Mouse (Mus musculus): ENCODE measurements at regions not wholly inside any gene's neighbourhood (a gene's known extent, or its start where the extent isn't known, plus 50 kb on each side); places are given as distances from the start of the nearest gene placed in this dataset.

- no peak for TF ChIP-seq POLR2A (IDR thresholded peaks at IDR 0.05; ENCODE audit: borderline replicate concordance, insufficient read depth, low read length)
- no peak for TF ChIP-seq CTCF (IDR thresholded peaks at IDR 0.05; ENCODE audit: borderline replicate concordance, insufficient read depth, low read depth, low read length)
These were observed 119.3 kb upstream of the Hnrnpa3 start for GRCm38 (mm10) chr2:75539726-75540125.
